Mouse (Mus musculus): Measurements from ENCODE around the gene Ntn4.
"Not testable (repeated sequence)": the region's sequence is repeated elsewhere in the genome, so short reads cannot be mapped to it uniquely, and the experiment has no call there.

Ntn4 gene

GRCm38 (mm10) chr10:93685416-93685815 lies 44.9 kb downstream of the Ntn4 start:
- not testable (repeated sequence) for DNase-seq

- no peak for DNase-seq
Observed at GRCm38 (mm10) chr10:93686579-93686978, 46.1 kb downstream of the Ntn4 start.

GRCm38 (mm10) chr10:93687781-93688180 lies 47.3 kb downstream of the Ntn4 start:
- DNase-seq: no peak

- no peak for DNase-seq
Observed at GRCm38 (mm10) chr10:93688306-93689171, 48.1 kb downstream of the Ntn4 start.

GRCm38 (mm10) chr10:93691344-93691743 lies 50.9 kb downstream of the Ntn4 start:
- no peak for DNase-seq

GRCm38 (mm10) chr10:93695043-93695791 lies 54.7 kb downstream of the Ntn4 start:
- no peak for DNase-seq

GRCm38 (mm10) chr10:93696001-93696400 lies 55.5 kb downstream of the Ntn4 start:
- DNase-seq: no peak

GRCm38 (mm10) chr10:93697866-93698483 lies 57.5 kb downstream of the Ntn4 start:
- DNase-seq: no peak

GRCm38 (mm10) chr10:93699689-93700478 lies 59.4 kb downstream of the Ntn4 start:
- DNase-seq: no peak

GRCm38 (mm10) chr10:93700589-93701363 lies 60.3 kb downstream of the Ntn4 start:
- no peak for DNase-seq

GRCm38 (mm10) chr10:93703946-93704345 lies 63.5 kb downstream of the Ntn4 start:
- no peak for DNase-seq

- DNase-seq: no peak
Observed at GRCm38 (mm10) chr10:93707149-93708075, 66.9 kb downstream of the Ntn4 start.

GRCm38 (mm10) chr10:93708076-93708473 lies 67.6 kb downstream of the Ntn4 start:
- no peak for DNase-seq

- no peak for DNase-seq
Observed at GRCm38 (mm10) chr10:93708515-93708914, 68.0 kb downstream of the Ntn4 start.

- no peak for DNase-seq
Observed at GRCm38 (mm10) chr10:93709536-93709935, 69.1 kb downstream of the Ntn4 start.

GRCm38 (mm10) chr10:93721625-93722337 lies 81.3 kb downstream of the Ntn4 start:
- DNase-seq: no peak

- DNase-seq: no peak
Observed at GRCm38 (mm10) chr10:93723942-93724542, 83.6 kb downstream of the Ntn4 start.

- DNase-seq: no peak
Observed at GRCm38 (mm10) chr10:93728131-93728530, 87.7 kb downstream of the Ntn4 start.

- DNase-seq: no peak
Observed at GRCm38 (mm10) chr10:93730514-93730913, 90.0 kb downstream of the Ntn4 start.

Measured in thymus, postnatal 36 days (tissue).